Comparison of ENCODE assay signal across 30 mouse cellular contexts in the genomic region with DNA sequence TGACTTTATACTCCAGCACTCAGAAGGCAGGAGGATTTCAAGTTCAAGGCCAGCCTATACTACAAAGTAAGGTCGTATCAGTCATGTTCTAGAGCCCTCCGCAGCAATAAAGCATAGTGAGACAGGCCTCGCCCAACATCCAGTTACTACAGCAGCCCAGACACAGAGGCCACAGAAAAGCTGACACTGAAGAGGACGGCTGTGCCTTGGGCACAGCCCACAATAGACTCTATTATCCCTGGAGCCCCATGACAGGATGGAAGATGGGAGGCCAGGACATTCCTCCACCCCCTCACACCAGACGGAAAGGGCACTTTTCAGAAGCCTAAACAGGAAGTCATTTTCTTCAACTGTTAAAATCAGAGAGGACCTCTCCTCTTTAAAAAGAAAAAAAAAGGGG. TPM values are rescaled to one million over a fixed set of nuclear protein-coding genes. Genes with fewer than 3 reads are reported as not detected.
DNase-seq lines count a peak whose midpoint lies in the region; ATAC-seq and TF ChIP-seq lines count a peak whose summit lies in the region.
"Had no signal": no experiment of that assay in that cellular context is flagged by ENCODE, and none has a peak within 500 bp of the region (broad histone marks: within the 10 kb centered on the region; RNA-seq: fewer than 3 reads in every experiment).

No protein-coding gene starts in this region.

- peaks cover 20% of the 10 kb centered on the region for H3K4me1 ChIP-seq in heart, embryonic 13.5 days
- H3K4me1 ChIP-seq in heart, embryonic 12.5 days (replicated peaks) = peaks cover 16% of the 10 kb centered on the region
- no peaks in the 10 kb centered on the region for H3K4me1 ChIP-seq in lung, embryonic 14.5 days (ENCODE audit: insufficient read depth)
- peaks cover 5% of the 10 kb centered on the region; the same call in 1 of the 2 replicates for H3K4me1 ChIP-seq in intestine, embryonic 15.5 days (replicated peaks)
- H3K4me1 ChIP-seq: embryonic facial prominence, embryonic 15.5 days; forebrain, embryonic 12.5 days; limb, embryonic 12.5 days; liver, embryonic 15.5 days had no signal

- peak; percentile 19 for DNase-seq in adrenal gland, postnatal 10 days
- DNase-seq in adrenal gland, postnatal 4 days (ENCODE audit: low spot score in 2 of 2) = no peak
- peak; percentile 15 for DNase-seq in lung, embryonic 14.5 days
- no peak for DNase-seq in lung, adult 18-20 months
- no peak for DNase-seq in testis, postnatal 14 days (ENCODE audit: low spot score)
- DNase-seq: cerebellum, adult 18-20 months; cerebellum, postnatal 10 days; forebrain, postnatal 0 days; gastrocnemius, postnatal 10 days; heart, adult 11 months; kidney, adult 9 months; right cerebral cortex, adult 18-20 months; right cerebral cortex, postnatal 4 days; thymus, adult 2 months; thymus, postnatal 36 days had no signal

- no peak overlapping the region for H3K4me2 ChIP-seq in heart, embryonic 13.5 days
- H3K4me2 ChIP-seq in heart, embryonic 12.5 days = no peak overlapping the region
- no peak overlapping the region for H3K4me2 ChIP-seq in lung, embryonic 14.5 days
- H3K4me2 ChIP-seq in intestine, embryonic 15.5 days (replicated peaks) = no peak overlapping the region
- H3K4me2 ChIP-seq: embryonic facial prominence, embryonic 15.5 days; forebrain, embryonic 12.5 days; hindbrain, embryonic 14.5 days; limb, embryonic 12.5 days; liver, embryonic 15.5 days; midbrain, embryonic 11.5 days had no signal

- no peaks in the 10 kb centered on the region for H3K9me3 ChIP-seq in heart, embryonic 13.5 days
- H3K9me3 ChIP-seq in heart, embryonic 12.5 days (replicated peaks) = no peaks in the 10 kb centered on the region
- no peaks in the 10 kb centered on the region for H3K9me3 ChIP-seq in lung, embryonic 14.5 days (ENCODE audit: low read depth, low read length)
- H3K9me3 ChIP-seq in intestine, embryonic 15.5 days = no peaks in the 10 kb centered on the region
- H3K9me3 ChIP-seq: embryonic facial prominence, embryonic 10.5 days; embryonic facial prominence, embryonic 15.5 days; forebrain, embryonic 12.5 days; G1E; limb, embryonic 12.5 days; liver, embryonic 15.5 days had no signal

- H3K27ac ChIP-seq in heart, embryonic 13.5 days (replicated peaks) = 0 out of 2 replicates have a peak overlapping the region, but pooled peaks have one; percentile 48
- no peak overlapping the region for H3K27ac ChIP-seq in heart, embryonic 12.5 days (ENCODE audit: poor library complexity, severe bottlenecking)
- H3K27ac ChIP-seq in lung, embryonic 14.5 days (ENCODE audit: low read depth) = no peak overlapping the region
- H3K27ac ChIP-seq in intestine, embryonic 15.5 days = no peak overlapping the region
- H3K27ac ChIP-seq: embryonic facial prominence, embryonic 10.5 days; embryonic facial prominence, embryonic 15.5 days; forebrain, embryonic 12.5 days; hindbrain, embryonic 14.5 days; limb, embryonic 12.5 days; liver, embryonic 15.5 days; stomach, postnatal 0 days had no signal

- WGBS in heart, embryonic 13.5 days = 53% methylated on average over 5 of the region's 5 CpGs
- 61% methylated on average over 5 of the region's 5 CpGs for WGBS in heart, embryonic 12.5 days
- WGBS in lung, embryonic 14.5 days = 53% methylated on average over 5 of the region's 5 CpGs
- WGBS in intestine, embryonic 15.5 days = 45% methylated on average over 5 of the region's 5 CpGs

- no peak for ATAC-seq in heart, embryonic 13.5 days (ENCODE audit: extremely low read depth, insufficient number of reproducible peaks, low FRiP score, low TSS enrichment)
- ATAC-seq in heart, embryonic 12.5 days (ENCODE audit: insufficient number of reproducible peaks, low FRiP score) = no peak
- ATAC-seq in lung, embryonic 14.5 days (ENCODE audit: insufficient read depth) = no peak
- ATAC-seq in intestine, embryonic 15.5 days = peak; percentile 58
- ATAC-seq: forebrain, postnatal 0 days; midbrain, embryonic 16.5 days; Patski had no signal

- H3K36me3 ChIP-seq in heart, embryonic 13.5 days = peaks cover 78% of the 10 kb centered on the region
- H3K36me3 ChIP-seq in heart, embryonic 12.5 days = peaks cover 50% of the 10 kb centered on the region
- H3K36me3 ChIP-seq in lung, embryonic 14.5 days (ENCODE audit: insufficient read depth) = peaks cover 44% of the 10 kb centered on the region
- H3K36me3 ChIP-seq in intestine, embryonic 15.5 days = 0 out of 2 replicates have a peak, but pooled peaks cover 4% of the 10 kb centered on the region

- H3K4me3 ChIP-seq in heart, embryonic 13.5 days = no peak overlapping the region
- H3K4me3 ChIP-seq in heart, embryonic 12.5 days = no peak overlapping the region
- H3K4me3 ChIP-seq in lung, embryonic 14.5 days (ENCODE audit: low read depth, low read length) = no peak overlapping the region
- H3K4me3 ChIP-seq in intestine, embryonic 15.5 days (replicated peaks) = no peak overlapping the region
- H3K4me3 ChIP-seq: embryonic facial prominence, embryonic 10.5 days; embryonic facial prominence, embryonic 15.5 days; forebrain, embryonic 12.5 days; limb, embryonic 12.5 days; liver, embryonic 15.5 days had no signal

- H3K27me3 ChIP-seq in heart, embryonic 13.5 days (replicated peaks) = no peaks in the 10 kb centered on the region
- H3K27me3 ChIP-seq in heart, embryonic 12.5 days (replicated peaks) = no peaks in the 10 kb centered on the region
- H3K27me3 ChIP-seq in lung, embryonic 14.5 days (ENCODE audit: insufficient read depth, low read length) = no peaks in the 10 kb centered on the region
- H3K27me3 ChIP-seq in intestine, embryonic 15.5 days (replicated peaks) = no peaks in the 10 kb centered on the region
- H3K27me3 ChIP-seq: embryonic facial prominence, embryonic 15.5 days; forebrain, embryonic 12.5 days; limb, embryonic 12.5 days; liver, embryonic 15.5 days; Patski had no signal

- H3K9ac ChIP-seq in heart, embryonic 13.5 days = no peak overlapping the region; the same call in 1 of the 2 replicates
- no peak overlapping the region for H3K9ac ChIP-seq in heart, embryonic 12.5 days
- no peak overlapping the region for H3K9ac ChIP-seq in lung, embryonic 14.5 days
- H3K9ac ChIP-seq in intestine, embryonic 15.5 days = no peak overlapping the region
- H3K9ac ChIP-seq: embryonic facial prominence, embryonic 15.5 days; forebrain, embryonic 12.5 days; forebrain, postnatal 0 days; hindbrain, embryonic 14.5 days; limb, embryonic 12.5 days; liver, embryonic 15.5 days had no signal

- TF ChIP-seq CTCF in lung, embryonic 14.5 days (IDR thresholded peaks at IDR 0.05; ENCODE audit: low read depth) = no peak

RNA-seq across cellular contexts. Expression of gene Dag1, which starts 14.8 kb away (rescaled TPM):
- total RNA-seq in adrenal gland, postnatal 10 days (2021) = 100 to 1,000 TPM; 168 to 192 TPM
- 100 to 1,000 TPM; 158 to 188 TPM for total RNA-seq in adrenal gland, postnatal 4 days (2021)
- 136 and 138 TPM in 2 replicates for polyA plus RNA-seq in heart, embryonic 13.5 days (2015; fragmentation: Nextera tagmentation; extraction: Ambion mirVana)
- polyA plus RNA-seq in heart, embryonic 12.5 days (2016; fragmentation: Nextera tagmentation; extraction: Ambion mirVana) = 188 and 200 TPM in 2 replicates
- 102 and 106 TPM in 2 replicates for polyA plus RNA-seq in lung, embryonic 14.5 days (2014; fragmentation: Nextera tagmentation; extraction: Ambion mirVana)
- 72.9 and 75.1 TPM in 2 replicates for polyA plus RNA-seq in intestine, embryonic 15.5 days (2015; fragmentation: Nextera tagmentation; extraction: Ambion mirVana)

RNA-seq across cellular contexts. Expression of gene Nicn1, which starts 41.3 kb away (rescaled TPM):
- total RNA-seq in adrenal gland, postnatal 10 days (2021) = 10 to 100 TPM; 20.2 to 28.6 TPM
- 10 to 100 TPM; 26.4 to 27.2 TPM for total RNA-seq in adrenal gland, postnatal 4 days (2021)
- 23.6 and 24.3 TPM in 2 replicates for polyA plus RNA-seq in heart, embryonic 13.5 days (2015; fragmentation: Nextera tagmentation; extraction: Ambion mirVana)
- polyA plus RNA-seq in heart, embryonic 12.5 days (2016; fragmentation: Nextera tagmentation; extraction: Ambion mirVana) = 22.5 and 22.6 TPM in 2 replicates
- 33.1 and 34.3 TPM in 2 replicates for polyA plus RNA-seq in lung, embryonic 14.5 days (2014; fragmentation: Nextera tagmentation; extraction: Ambion mirVana)
- polyA plus RNA-seq in intestine, embryonic 15.5 days (2015; fragmentation: Nextera tagmentation; extraction: Ambion mirVana) = 28.9 and 29.5 TPM in 2 replicates

RNA-seq across cellular contexts. Expression of gene Amt, which starts 47.7 kb away (rescaled TPM):
- total RNA-seq in adrenal gland, postnatal 10 days (2021) = 10 to 100 TPM in 1 of 2 experiments, 1 to 10 TPM in 1; 9.3 to 14.7 TPM
- total RNA-seq in adrenal gland, postnatal 4 days (2021) = 10 to 100 TPM in 1 of 2 experiments, 1 to 10 TPM in 1; 9.5 to 10.8 TPM
- polyA plus RNA-seq in heart, embryonic 13.5 days (2015; fragmentation: Nextera tagmentation; extraction: Ambion mirVana) = 10.9 and 12.9 TPM in 2 replicates
- 11.7 and 13.3 TPM in 2 replicates for polyA plus RNA-seq in heart, embryonic 12.5 days (2016; fragmentation: Nextera tagmentation; extraction: Ambion mirVana)
- 20.9 and 21.3 TPM in 2 replicates for polyA plus RNA-seq in lung, embryonic 14.5 days (2014; fragmentation: Nextera tagmentation; extraction: Ambion mirVana)
- polyA plus RNA-seq in intestine, embryonic 15.5 days (2015; fragmentation: Nextera tagmentation; extraction: Ambion mirVana) = 20.9 and 23.2 TPM in 2 replicates
- total RNA-seq: common myeloid progenitor, adult 5-6 weeks had no signal

RNA-seq across cellular contexts. Expression of gene Rhoa, which starts 57.0 kb away (rescaled TPM):
- total RNA-seq in adrenal gland, postnatal 10 days (2021) = 100 to 1,000 TPM; 352 to 357 TPM
- total RNA-seq in adrenal gland, postnatal 4 days (2021) = 100 to 1,000 TPM; 357 to 360 TPM
- 332 and 341 TPM in 2 replicates for polyA plus RNA-seq in heart, embryonic 13.5 days (2015; fragmentation: Nextera tagmentation; extraction: Ambion mirVana)
- 348 and 367 TPM in 2 replicates for polyA plus RNA-seq in heart, embryonic 12.5 days (2016; fragmentation: Nextera tagmentation; extraction: Ambion mirVana)
- polyA plus RNA-seq in lung, embryonic 14.5 days (2014; fragmentation: Nextera tagmentation; extraction: Ambion mirVana) = 321 and 332 TPM in 2 replicates
- polyA plus RNA-seq in intestine, embryonic 15.5 days (2015; fragmentation: Nextera tagmentation; extraction: Ambion mirVana) = 422 and 453 TPM in 2 replicates

RNA-seq across cellular contexts. Expression of gene Tcta, which starts 57.0 kb away (rescaled TPM):
- 10 to 100 TPM; 28.9 to 36.6 TPM for total RNA-seq in adrenal gland, postnatal 10 days (2021)
- total RNA-seq in adrenal gland, postnatal 4 days (2021) = 10 to 100 TPM; 32.7 to 36.7 TPM
- polyA plus RNA-seq in heart, embryonic 13.5 days (2015; fragmentation: Nextera tagmentation; extraction: Ambion mirVana) = 31.2 and 32.6 TPM in 2 replicates
- polyA plus RNA-seq in heart, embryonic 12.5 days (2016; fragmentation: Nextera tagmentation; extraction: Ambion mirVana) = 31.2 and 35.3 TPM in 2 replicates
- 20.1 and 24.9 TPM in 2 replicates for polyA plus RNA-seq in lung, embryonic 14.5 days (2014; fragmentation: Nextera tagmentation; extraction: Ambion mirVana)
- 34.1 and 37.1 TPM in 2 replicates for polyA plus RNA-seq in intestine, embryonic 15.5 days (2015; fragmentation: Nextera tagmentation; extraction: Ambion mirVana)

Comparison
In these comparisons a context has a peak if more than half of its experiments do, and no peak if none do; other contexts are left out.
1. DNase-seq: peak in adrenal gland, postnatal 10 days (single experiment) and lung, embryonic 14.5 days (single experiment); none in adrenal gland, postnatal 4 days (0 of 2), lung, adult 18-20 months (0 of 2) and testis, postnatal 14 days (single experiment).